Mouse (Mus musculus) heart, embryonic 12.5 days (tissue): ENCODE measurements around the gene Spns2. TPM values are rescaled to one million over a fixed set of nuclear protein-coding genes. Genes with fewer than 3 reads are reported as not detected.
A peak's percentile ranks its signal among the peaks of the same experiment; 100 is the strongest.

ENCODE experiments used
- ATAC-seq: fragments of 200-750 bp; cut with Nextera tagmentation; 2 replicates; pipeline ENCODE4 v1.8.0; 2017; ENCODE audit warnings: moderate TSS enrichment, moderate library complexity; ENCODE audit not compliant: insufficient number of reproducible peaks, low FRiP score
- H3K27ac ChIP-seq: fragments of 300-500 bp; sonication (generic); 2 replicates; pipeline ENCODE4 v1.5.1; 2016; ENCODE audit warnings: mild to moderate bottlenecking, moderate library complexity; ENCODE audit not compliant: poor library complexity, severe bottlenecking
- H3K27me3 ChIP-seq: fragments of 300-500 bp; sonication (generic); replicated peaks from 2 replicates; pipeline ENCODE4 v1.6.1; 2016; ENCODE audit warnings: mild to moderate bottlenecking, moderate library complexity
- H3K36me3 ChIP-seq: fragments of 300-500 bp; sonication (generic); 2 replicates; pipeline ENCODE4 v1.6.1; 2016; ENCODE audit warnings: mild to moderate bottlenecking, moderate library complexity
- H3K4me1 ChIP-seq: fragments of 300-500 bp; sonication (generic); replicated peaks from 2 replicates; pipeline ENCODE4 v1.6.1; 2016; ENCODE audit warnings: mild to moderate bottlenecking
- H3K4me2 ChIP-seq: fragments of 300-500 bp; sonication (generic); 2 replicates; pipeline ENCODE4 v1.6.1; 2016; ENCODE audit warnings: mild to moderate bottlenecking, moderate library complexity
- H3K4me3 ChIP-seq: fragments of 300-500 bp; sonication (generic); 2 replicates; pipeline ENCODE4 v1.5.1; 2016; ENCODE audit warnings: mild to moderate bottlenecking
- H3K9ac ChIP-seq: fragments of 300-500 bp; sonication (generic); 2 replicates; pipeline ENCODE4 v1.6.1; 2016; ENCODE audit warnings: mild to moderate bottlenecking, moderate library complexity
- H3K9me3 ChIP-seq: fragments of 300-500 bp; sonication (generic); replicated peaks from 2 replicates; pipeline ENCODE4 v1.6.1; 2016; ENCODE audit warnings: mild to moderate bottlenecking, moderate library complexity
- WGBS: fragments of 180-500 bp; shearing (Covaris S2); methylation state at CpG from one replicate; pipeline ENCODE4 v1.1.7; 2016; 5-methylcytosine and 5-hydroxymethylcytosine counted together
- polyA plus RNA-seq: library from polyadenylated mRNA; unstranded; fragments of >200 nt; fragmentation: Nextera tagmentation; extraction: Ambion mirVana; gene quantifications from 2 replicates; pipeline ENCODE4 v1.2.1, GENCODE M21; 2016

The Spns2 gene
- polyA plus RNA-seq, 1 experiment from 2014 or later: 3.5 TPM

- Histone ChIP-seq H3K4me1 (peaks cover 58% of the 10 kb centered on the region), H3K4me2 (no peak overlapping the region), H3K27ac (peak overlapping the region; percentile 73; the same call in 1 of the 2 replicates), H3K4me3 (no peak overlapping the region), H3K9ac (no peak overlapping the region), H3K9me3 (no peaks in the 10 kb centered on the region), H3K36me3 (no peaks in the 10 kb centered on the region), H3K27me3 (no peaks in the 10 kb centered on the region)
- no peak for ATAC-seq
- WGBS: 43% methylated on average over 8 of the region's 8 CpGs
Observed at GRCm38 (mm10) chr11:72418227-72418626, 71.5 kb downstream of the Spns2 start.

GRCm38 (mm10) chr11:72417376-72417775 is 72.3 kb downstream of the Spns2 start:
- Histone ChIP-seq H3K27ac (peak overlapping the region; percentile 73), H3K4me2 (no peak overlapping the region), H3K36me3 (no peaks in the 10 kb centered on the region), H3K27me3 (no peaks in the 10 kb centered on the region), H3K4me1 (peaks cover 66% of the 10 kb centered on the region), H3K9ac (peak overlapping the region; percentile 11; the same call in 1 of the 2 replicates), H3K9me3 (no peaks in the 10 kb centered on the region), H3K4me3 (no peak overlapping the region)
- WGBS: 11% methylated on average over 4 of the region's 4 CpGs
- 0 out of 2 replicates have a peak, but pooled peaks have one; percentile 16 for ATAC-seq

GRCm38 (mm10) chr11:72416666-72417065 is 73.0 kb downstream of the Spns2 start:
- 23% methylated on average over 5 of the region's 5 CpGs for WGBS
- peak; percentile 79 for ATAC-seq

GRCm38 (mm10) chr11:72415155-72415554 is 74.5 kb downstream of the Spns2 start:
- Histone ChIP-seq H3K9me3 (no peaks in the 10 kb centered on the region), H3K4me2 (peak overlapping the region; percentile 14; the same call in 1 of the 2 replicates), H3K27ac (peak overlapping the region; percentile 22; the same call in 1 of the 2 replicates), H3K9ac (no peak overlapping the region), H3K4me3 (no peak overlapping the region), H3K27me3 (no peaks in the 10 kb centered on the region), H3K36me3 (no peaks in the 10 kb centered on the region), H3K4me1 (peaks cover 75% of the 10 kb centered on the region)
- 8% methylated on average over 8 of the region's 8 CpGs for WGBS
- 0 out of 2 replicates have a peak, but pooled peaks have one; percentile 5 for ATAC-seq

More at GRCm38 (mm10) chr11:72416666-72417065, 73.0 kb downstream of the Spns2 start:
- Histone ChIP-seq H3K9me3 (no peaks in the 10 kb centered on the region), H3K4me3 (no peak overlapping the region), H3K27ac (peak overlapping the region; percentile 73), H3K4me1 (peaks cover 73% of the 10 kb centered on the region), H3K9ac (no peak overlapping the region), H3K27me3 (no peaks in the 10 kb centered on the region), H3K4me2 (peak overlapping the region; percentile 8; the same call in 1 of the 2 replicates), H3K36me3 (no peaks in the 10 kb centered on the region)

GRCm38 (mm10) chr11:72413601-72414190 is 76.0 kb downstream of the Spns2 start:
- Histone ChIP-seq H3K27ac (peak overlapping the region; percentile 65), H3K9ac (0 out of 2 replicates have a peak overlapping the region, but pooled peaks have one; percentile 22), H3K4me3 (no peak overlapping the region), H3K9me3 (no peaks in the 10 kb centered on the region), H3K36me3 (no peaks in the 10 kb centered on the region), H3K27me3 (no peaks in the 10 kb centered on the region), H3K4me1 (peaks cover 85% of the 10 kb centered on the region), H3K4me2 (0 out of 2 replicates have a peak overlapping the region, but pooled peaks have one; percentile 25)
- 61% methylated on average over 5 of the region's 5 CpGs for WGBS
- no peak for ATAC-seq

GRCm38 (mm10) chr11:72413016-72413415 is 76.7 kb downstream of the Spns2 start:
- Histone ChIP-seq H3K9me3 (no peaks in the 10 kb centered on the region), H3K27ac (peak overlapping the region; percentile 65), H3K27me3 (no peaks in the 10 kb centered on the region), H3K36me3 (no peaks in the 10 kb centered on the region), H3K4me2 (peak overlapping the region; percentile 25; the same call in 1 of the 2 replicates), H3K9ac (0 out of 2 replicates have a peak overlapping the region, but pooled peaks have one; percentile 22), H3K4me1 (peaks cover 85% of the 10 kb centered on the region), H3K4me3 (no peak overlapping the region)
- ATAC-seq: no peak
- 33% methylated on average over 7 of the region's 7 CpGs for WGBS

GRCm38 (mm10) chr11:72411945-72412344 is 77.8 kb downstream of the Spns2 start:
- WGBS: 28% methylated on average over 9 of the region's 9 CpGs
- no peaks in the 10 kb centered on the region for H3K9me3 ChIP-seq
- H3K4me3 ChIP-seq: peak overlapping the region; percentile 87
- H3K36me3 ChIP-seq: no peaks in the 10 kb centered on the region
- H3K27me3 ChIP-seq: no peaks in the 10 kb centered on the region
- peak overlapping the region; percentile 40; the same call in 1 of the 2 replicates for H3K9ac ChIP-seq
- peak overlapping the region; percentile 96 for H3K4me2 ChIP-seq
- peaks cover 83% of the 10 kb centered on the region for H3K4me1 ChIP-seq
- ATAC-seq: no peak
- H3K27ac ChIP-seq: peak overlapping the region; percentile 65; the same call in 1 of the 2 replicates

- peak within 1 kb of the TSS; percentile 96 for H3K4me2 ChIP-seq
- H3K4me3 ChIP-seq: peak within 1 kb of the TSS; percentile 87
- peaks cover 83% of the 10 kb centered on the region for H3K4me1 ChIP-seq
- no peaks in the 10 kb centered on the region for H3K36me3 ChIP-seq
- ATAC-seq: peak; percentile 87
- no peaks in the 10 kb centered on the region for H3K9me3 ChIP-seq
- WGBS: under 1% methylated on average over 83 of the region's 86 CpGs
- peak within 1 kb of the TSS; percentile 95 for H3K9ac ChIP-seq
- no peaks in the 10 kb centered on the region for H3K27me3 ChIP-seq
- H3K27ac ChIP-seq: peak within 1 kb of the TSS; percentile 96
Observed at GRCm38 (mm10) chr11:72411093-72411921, 78.4 kb downstream of the Spns2 start, which contains the start of gene Smtnl2. Smtnl2 (minus strand) TSS chr11:72411713.

- WGBS: under 1% methylated on average over 25 of the region's 25 CpGs
Observed at GRCm38 (mm10) chr11:72410521-72411092, 79.1 kb downstream of the Spns2 start.

GRCm38 (mm10) chr11:72409649-72410385 is 79.9 kb downstream of the Spns2 start:
- Histone ChIP-seq H3K9me3 (no peaks in the 10 kb centered on the region), H3K9ac (peak overlapping the region; percentile 95), H3K4me2 (peak overlapping the region; percentile 96), H3K27ac (peak overlapping the region; percentile 96), H3K4me3 (peak overlapping the region; percentile 87), H3K36me3 (0 out of 2 replicates have a peak, but pooled peaks cover 1% of the 10 kb centered on the region), H3K4me1 (peaks cover 84% of the 10 kb centered on the region), H3K27me3 (no peaks in the 10 kb centered on the region)
- 43% methylated on average over 12 of the region's 12 CpGs for WGBS
- ATAC-seq: no peak

More at GRCm38 (mm10) chr11:72410521-72411092, 79.1 kb downstream of the Spns2 start:
- Histone ChIP-seq H3K4me2 (peak overlapping the region; percentile 96), H3K4me1 (peaks cover 84% of the 10 kb centered on the region), H3K9me3 (no peaks in the 10 kb centered on the region), H3K36me3 (no peaks in the 10 kb centered on the region), H3K27ac (peak overlapping the region; percentile 96), H3K27me3 (no peaks in the 10 kb centered on the region), H3K9ac (peak overlapping the region; percentile 95), H3K4me3 (peak overlapping the region; percentile 87)
- 0 out of 2 replicates have a peak, but pooled peaks have one; percentile 12 for ATAC-seq
